Mouse (Mus musculus): ENCODE data around the gene Rsph10b. TPM values are rescaled to one million over a fixed set of nuclear protein-coding genes. Genes with fewer than 3 reads are reported as not detected.

The Rsph10b gene
- polyA plus RNA-seq, 1 experiment = 4.4 TPM

- no peak overlapping the region for H3K27ac ChIP-seq (ENCODE audit: insufficient read depth, low read length)
- no peak overlapping the region for H3K4me3 ChIP-seq (ENCODE audit: low read depth, low read length)
- no peaks in the 10 kb centered on the region for H3K9me3 ChIP-seq (replicated peaks; ENCODE audit: control insufficient read depth, insufficient read depth, low read length, poor library complexity, severe bottlenecking)
- H3K27me3 ChIP-seq (ENCODE audit: control insufficient read depth, insufficient read depth, low read length, poor library complexity, severe bottlenecking) = no peaks in the 10 kb centered on the region
- H3K9ac ChIP-seq (ENCODE audit: low read depth, poor library complexity, severe bottlenecking) = no peak overlapping the region
- TF ChIP-seq EP300 (IDR thresholded peaks at IDR 0.05; ENCODE audit: insufficient read depth, low read depth, low read length) (no peak), CTCF (IDR thresholded peaks at IDR 0.05; ENCODE audit: low read depth, low read length) (no peak), POLR2A (IDR thresholded peaks at IDR 0.05; ENCODE audit: insufficient read depth, low read length) (no peak)
- H3K4me1 ChIP-seq (ENCODE audit: control insufficient read depth, insufficient read depth, low read length) = no peaks in the 10 kb centered on the region
- peaks cover 37% of the 10 kb centered on the region for H3K36me3 ChIP-seq (ENCODE audit: control insufficient read depth, insufficient read depth, low read length, poor library complexity, severe bottlenecking)
Measured at GRCm38 (mm10) chr5:143990086-143990485, 57.3 kb downstream of the Rsph10b start.

- TF ChIP-seq CTCF (IDR thresholded peaks at IDR 0.05; ENCODE audit: low read depth, low read length) = no peak
- no peak for TF ChIP-seq POLR2A (IDR thresholded peaks at IDR 0.05; ENCODE audit: insufficient read depth, low read length)
- TF ChIP-seq EP300 (IDR thresholded peaks at IDR 0.05; ENCODE audit: insufficient read depth, low read depth, low read length) = no peak
- Histone ChIP-seq H3K9ac (ENCODE audit: low read depth, poor library complexity, severe bottlenecking) (no peak overlapping the region), H3K36me3 (ENCODE audit: control insufficient read depth, insufficient read depth, low read length, poor library complexity, severe bottlenecking) (peaks cover 31% of the 10 kb centered on the region), H3K27ac (ENCODE audit: insufficient read depth, low read length) (no peak overlapping the region), H3K4me1 (ENCODE audit: control insufficient read depth, insufficient read depth, low read length) (no peaks in the 10 kb centered on the region), H3K9me3 (replicated peaks; ENCODE audit: control insufficient read depth, insufficient read depth, low read length, poor library complexity, severe bottlenecking) (no peaks in the 10 kb centered on the region), H3K4me3 (ENCODE audit: low read depth, low read length) (no peak overlapping the region), H3K27me3 (ENCODE audit: control insufficient read depth, insufficient read depth, low read length, poor library complexity, severe bottlenecking) (no peaks in the 10 kb centered on the region)
Measured at GRCm38 (mm10) chr5:143992661-143993060, 59.8 kb downstream of the Rsph10b start.

- no peak for TF ChIP-seq CTCF (IDR thresholded peaks at IDR 0.05; ENCODE audit: low read depth, low read length)
- no peak for TF ChIP-seq POLR2A (IDR thresholded peaks at IDR 0.05; ENCODE audit: insufficient read depth, low read length)
- no peak for TF ChIP-seq EP300 (IDR thresholded peaks at IDR 0.05; ENCODE audit: insufficient read depth, low read depth, low read length)
Measured at GRCm38 (mm10) chr5:143993260-143993659, 60.4 kb downstream of the Rsph10b start.

GRCm38 (mm10) chr5:143993849-143994248, 61.0 kb downstream of the Rsph10b start:
- Histone ChIP-seq H3K4me3 (ENCODE audit: low read depth, low read length) (no peak overlapping the region), H3K36me3 (ENCODE audit: control insufficient read depth, insufficient read depth, low read length, poor library complexity, severe bottlenecking) (peaks cover 26% of the 10 kb centered on the region), H3K27me3 (ENCODE audit: control insufficient read depth, insufficient read depth, low read length, poor library complexity, severe bottlenecking) (no peaks in the 10 kb centered on the region), H3K4me1 (ENCODE audit: control insufficient read depth, insufficient read depth, low read length) (no peaks in the 10 kb centered on the region), H3K9ac (ENCODE audit: low read depth, poor library complexity, severe bottlenecking) (no peak overlapping the region), H3K27ac (ENCODE audit: insufficient read depth, low read length) (no peak overlapping the region), H3K9me3 (replicated peaks; ENCODE audit: control insufficient read depth, insufficient read depth, low read length, poor library complexity, severe bottlenecking) (no peaks in the 10 kb centered on the region)
- TF ChIP-seq EP300 (IDR thresholded peaks at IDR 0.05; ENCODE audit: insufficient read depth, low read depth, low read length) = no peak
- TF ChIP-seq CTCF (IDR thresholded peaks at IDR 0.05; ENCODE audit: low read depth, low read length) = no peak
- TF ChIP-seq POLR2A (IDR thresholded peaks at IDR 0.05; ENCODE audit: insufficient read depth, low read length) = no peak

More at GRCm38 (mm10) chr5:143993260-143993659, 60.4 kb downstream of the Rsph10b start:
- no peaks in the 10 kb centered on the region for H3K27me3 ChIP-seq (ENCODE audit: control insufficient read depth, insufficient read depth, low read length, poor library complexity, severe bottlenecking)
- no peak overlapping the region for H3K9ac ChIP-seq (ENCODE audit: low read depth, poor library complexity, severe bottlenecking)
- H3K9me3 ChIP-seq (replicated peaks; ENCODE audit: control insufficient read depth, insufficient read depth, low read length, poor library complexity, severe bottlenecking) = no peaks in the 10 kb centered on the region
- no peak overlapping the region for H3K27ac ChIP-seq (ENCODE audit: insufficient read depth, low read length)
- H3K4me3 ChIP-seq (ENCODE audit: low read depth, low read length) = no peak overlapping the region
- H3K4me1 ChIP-seq (ENCODE audit: control insufficient read depth, insufficient read depth, low read length) = no peaks in the 10 kb centered on the region
- H3K36me3 ChIP-seq (ENCODE audit: control insufficient read depth, insufficient read depth, low read length, poor library complexity, severe bottlenecking) = peaks cover 28% of the 10 kb centered on the region

- no peak overlapping the region for H3K9ac ChIP-seq (ENCODE audit: low read depth, poor library complexity, severe bottlenecking)
- H3K4me3 ChIP-seq (ENCODE audit: low read depth, low read length) = no peak overlapping the region
- no peak for TF ChIP-seq POLR2A (IDR thresholded peaks at IDR 0.05; ENCODE audit: insufficient read depth, low read length)
- no peak for TF ChIP-seq EP300 (IDR thresholded peaks at IDR 0.05; ENCODE audit: insufficient read depth, low read depth, low read length)
- no peak for TF ChIP-seq CTCF (IDR thresholded peaks at IDR 0.05; ENCODE audit: low read depth, low read length)
- peaks cover 31% of the 10 kb centered on the region for H3K36me3 ChIP-seq (ENCODE audit: control insufficient read depth, insufficient read depth, low read length, poor library complexity, severe bottlenecking)
- no peaks in the 10 kb centered on the region for H3K27me3 ChIP-seq (ENCODE audit: control insufficient read depth, insufficient read depth, low read length, poor library complexity, severe bottlenecking)
- no peaks in the 10 kb centered on the region for H3K4me1 ChIP-seq (ENCODE audit: control insufficient read depth, insufficient read depth, low read length)
- no peaks in the 10 kb centered on the region for H3K9me3 ChIP-seq (replicated peaks; ENCODE audit: control insufficient read depth, insufficient read depth, low read length, poor library complexity, severe bottlenecking)
- H3K27ac ChIP-seq (ENCODE audit: insufficient read depth, low read length) = no peak overlapping the region
Measured at GRCm38 (mm10) chr5:143994632-143995365, 62.0 kb downstream of the Rsph10b start.

- Histone ChIP-seq H3K9me3 (replicated peaks; ENCODE audit: control insufficient read depth, insufficient read depth, low read length, poor library complexity, severe bottlenecking) (no peaks in the 10 kb centered on the region), H3K4me3 (ENCODE audit: low read depth, low read length) (no peak overlapping the region), H3K27ac (ENCODE audit: insufficient read depth, low read length) (no peak overlapping the region), H3K27me3 (ENCODE audit: control insufficient read depth, insufficient read depth, low read length, poor library complexity, severe bottlenecking) (no peaks in the 10 kb centered on the region), H3K36me3 (ENCODE audit: control insufficient read depth, insufficient read depth, low read length, poor library complexity, severe bottlenecking) (peaks cover 25% of the 10 kb centered on the region), H3K9ac (ENCODE audit: low read depth, poor library complexity, severe bottlenecking) (no peak overlapping the region), H3K4me1 (ENCODE audit: control insufficient read depth, insufficient read depth, low read length) (no peaks in the 10 kb centered on the region)
- TF ChIP-seq POLR2A (IDR thresholded peaks at IDR 0.05; ENCODE audit: insufficient read depth, low read length) = no peak
- TF ChIP-seq EP300 (IDR thresholded peaks at IDR 0.05; ENCODE audit: insufficient read depth, low read depth, low read length) = no peak
- peak; percentile 47 for TF ChIP-seq CTCF (IDR thresholded peaks at IDR 0.05; ENCODE audit: low read depth, low read length)
Measured at GRCm38 (mm10) chr5:143999409-143999808, 66.6 kb downstream of the Rsph10b start.

All from ES-Bruce4 (cell line).